Mouse (Mus musculus): ENCODE results near the gene Arfgap2. TPM values are rescaled to one million over a fixed set of nuclear protein-coding genes. Genes with fewer than 3 reads are reported as not detected.

The Arfgap2 gene
- polyA plus RNA-seq, 1 experiment from 2014 or later: 60.7 TPM

DNA sequence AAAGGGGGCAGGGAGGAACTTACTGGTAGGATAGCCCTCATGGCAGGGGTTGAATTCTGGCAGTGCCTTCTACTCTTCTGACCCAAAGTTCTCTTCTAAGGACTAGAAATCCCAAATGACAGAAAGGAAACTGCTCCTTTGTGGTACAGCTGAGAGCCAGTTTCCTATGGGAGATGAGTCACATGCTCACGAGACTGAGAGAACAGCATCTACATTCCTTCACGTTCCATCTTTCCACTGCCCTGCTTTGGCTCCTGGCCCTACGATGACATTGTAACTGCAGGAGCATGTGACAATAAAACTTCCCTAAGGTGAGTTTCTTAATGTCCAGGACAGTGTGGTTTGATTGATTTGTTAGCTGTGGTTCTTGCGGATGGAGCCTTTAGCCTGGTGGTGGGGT lies 16.4 kb upstream of the Arfgap2 start:
- H3K36me3 ChIP-seq (replicated peaks): no peaks in the 10 kb centered on the region
- H3K27me3 ChIP-seq: peaks cover 26% of the 10 kb centered on the region
- H3K9ac ChIP-seq: no peak overlapping the region
- no peak overlapping the region for H3K27ac ChIP-seq (replicated peaks)
- no peaks in the 10 kb centered on the region for H3K9me3 ChIP-seq (replicated peaks)
- H3K4me1 ChIP-seq (replicated peaks): peaks cover 24% of the 10 kb centered on the region
- WGBS (ENCODE audit: insufficient replicate concordance): 77% methylated on average over 4 of the region's 4 CpGs
- no peak overlapping the region for H3K4me2 ChIP-seq
- ATAC-seq (ENCODE audit: insufficient read depth): no peak
- H3K4me3 ChIP-seq (replicated peaks): no peak overlapping the region

DNA sequence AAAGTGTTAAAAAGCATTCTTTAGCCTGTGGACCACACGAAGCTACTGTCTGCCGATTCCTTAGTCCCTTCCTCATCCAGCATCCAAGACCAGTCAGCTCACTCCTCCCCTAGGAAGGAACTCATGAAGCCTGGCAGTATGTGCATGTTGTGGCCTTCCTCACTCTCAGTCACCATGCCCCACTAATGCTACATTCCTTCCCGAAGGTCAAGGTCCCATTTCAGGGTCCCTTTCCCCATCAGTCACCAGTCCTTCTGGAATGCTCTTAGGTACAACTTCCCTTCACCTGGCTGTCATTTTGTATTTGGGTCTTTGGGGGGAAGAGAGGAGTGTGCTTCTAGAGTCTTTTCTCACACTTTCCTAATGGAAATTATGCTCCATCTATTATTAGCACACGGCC lies 12.8 kb upstream of the Arfgap2 start:
- Histone ChIP-seq H3K4me3 (replicated peaks) (no peak overlapping the region), H3K27ac (replicated peaks) (no peak overlapping the region), H3K27me3 (peaks cover 62% of the 10 kb centered on the region), H3K36me3 (replicated peaks) (no peaks in the 10 kb centered on the region), H3K9ac (no peak overlapping the region), H3K9me3 (replicated peaks) (no peaks in the 10 kb centered on the region), H3K4me2 (no peak overlapping the region), H3K4me1 (replicated peaks) (peaks cover 17% of the 10 kb centered on the region)
- WGBS (ENCODE audit: insufficient replicate concordance): 62% methylated on average over 4 of the region's 4 CpGs
- no peak for ATAC-seq (ENCODE audit: insufficient read depth)

DNA sequence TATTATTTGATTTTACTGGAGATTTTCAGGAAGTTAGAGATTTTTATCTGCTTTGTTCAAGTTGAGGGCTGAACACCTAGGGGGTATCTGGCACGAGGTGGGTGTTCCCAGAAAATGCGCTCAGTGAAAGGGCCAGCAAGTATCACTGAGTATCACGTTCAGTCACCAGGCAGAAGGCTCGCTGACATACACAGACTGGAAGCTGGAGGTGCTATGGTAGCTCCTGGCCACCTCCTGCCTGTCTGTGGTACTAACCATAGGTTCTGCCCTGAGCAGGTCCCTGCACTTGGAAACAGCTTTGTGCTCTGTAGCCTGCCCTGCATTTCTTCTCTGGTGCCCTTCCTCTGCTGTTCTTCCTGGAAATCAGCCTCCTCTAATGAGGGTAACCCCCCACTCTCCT lies 12.3 kb upstream of the Arfgap2 start:
- WGBS (ENCODE audit: insufficient replicate concordance): 46% methylated on average over 4 of the region's 4 CpGs
- Histone ChIP-seq H3K4me3 (replicated peaks) (no peak overlapping the region), H3K9me3 (replicated peaks) (no peaks in the 10 kb centered on the region), H3K4me2 (no peak overlapping the region), H3K27me3 (peaks cover 68% of the 10 kb centered on the region), H3K4me1 (replicated peaks) (peaks cover 19% of the 10 kb centered on the region), H3K9ac (no peak overlapping the region), H3K36me3 (replicated peaks) (no peaks in the 10 kb centered on the region), H3K27ac (replicated peaks) (no peak overlapping the region)
- no peak for ATAC-seq (ENCODE audit: insufficient read depth)

DNA sequence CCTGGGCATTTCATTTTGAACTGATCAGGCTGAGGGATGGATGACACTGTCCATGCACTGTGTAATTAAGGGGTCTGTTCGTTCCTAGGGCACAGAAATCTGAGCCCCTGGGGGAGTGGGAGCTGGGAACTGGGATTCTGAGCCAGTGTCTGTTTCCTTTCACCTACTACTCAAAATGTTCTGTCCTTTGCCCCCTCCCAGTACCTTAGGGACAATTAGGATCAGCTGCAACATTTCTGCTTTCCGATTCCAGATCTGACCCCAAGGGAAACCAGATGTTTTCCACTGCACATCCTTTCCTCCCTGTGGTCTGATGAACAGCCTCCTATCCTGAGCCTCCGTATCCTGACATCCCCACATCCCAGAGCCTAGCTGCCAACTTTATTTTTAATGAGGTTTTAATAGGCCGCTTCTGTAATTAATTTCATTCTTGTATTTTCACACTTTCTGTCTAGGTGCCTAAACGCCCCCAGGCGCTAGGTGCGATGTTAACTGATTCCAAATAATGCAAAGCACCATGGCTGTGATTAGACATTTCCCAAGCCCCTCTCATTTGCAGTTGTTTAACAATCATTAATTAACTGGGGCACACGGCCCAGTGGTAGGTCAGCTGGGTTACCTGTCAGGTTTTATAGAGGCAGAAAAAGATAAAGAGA lies 9.9 kb upstream of the Arfgap2 start:
- Histone ChIP-seq H3K9ac (no peak overlapping the region), H3K4me2 (no peak overlapping the region), H3K27ac (replicated peaks) (no peak overlapping the region), H3K9me3 (replicated peaks) (no peaks in the 10 kb centered on the region), H3K27me3 (peaks cover 91% of the 10 kb centered on the region), H3K36me3 (replicated peaks) (no peaks in the 10 kb centered on the region), H3K4me3 (replicated peaks) (no peak overlapping the region), H3K4me1 (replicated peaks) (peaks cover 19% of the 10 kb centered on the region)
- no peak for ATAC-seq (ENCODE audit: insufficient read depth)
- 36% methylated on average over 8 of the region's 8 CpGs for WGBS (ENCODE audit: insufficient replicate concordance)

DNA sequence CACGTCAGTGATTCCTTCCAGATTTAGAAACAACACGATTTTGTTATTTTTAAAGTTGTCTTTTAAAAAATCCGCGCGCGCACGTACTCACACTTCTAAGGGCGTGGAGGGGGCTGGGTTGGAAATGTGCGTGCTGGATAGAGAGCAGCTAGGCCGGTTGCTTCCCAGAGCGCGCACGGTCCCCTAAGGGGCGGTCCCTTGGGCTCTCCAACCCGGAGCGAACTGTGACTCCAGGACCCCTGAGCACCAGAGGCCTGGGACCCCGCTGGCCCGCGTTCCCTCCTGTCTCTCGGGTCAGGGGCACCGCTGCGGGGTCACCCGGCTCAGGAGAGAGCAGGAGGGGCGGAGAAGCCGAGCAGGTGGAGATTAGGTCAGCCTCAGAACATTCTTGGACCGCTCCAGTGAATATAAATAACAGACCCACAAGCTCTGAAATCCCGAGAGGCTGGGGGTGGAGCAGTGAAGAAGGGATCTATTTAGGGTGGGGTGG lies 9.1 kb upstream of the Arfgap2 start, which contains the start of gene Pacsin3:
Gene Pacsin3, plus strand, starts transcription at position 294 of the 490 bp plus-strand sequence.
- H3K9me3 ChIP-seq (replicated peaks): no peaks in the 10 kb centered on the region
- peaks cover 19% of the 10 kb centered on the region for H3K4me1 ChIP-seq (replicated peaks)
- 1% methylated on average over 27 of the region's 27 CpGs for WGBS (ENCODE audit: insufficient replicate concordance)
- peak within 1 kb of the TSS; percentile 51; the same call in 1 of the 2 replicates for H3K27ac ChIP-seq (replicated peaks)
- H3K36me3 ChIP-seq (replicated peaks): no peaks in the 10 kb centered on the region
- ATAC-seq (ENCODE audit: insufficient read depth): no peak
- peak within 1 kb of the TSS; percentile 59 for H3K4me3 ChIP-seq (replicated peaks)
- peak within 1 kb of the TSS; percentile 39; the same call in 1 of the 2 replicates for H3K9ac ChIP-seq
- H3K4me2 ChIP-seq: peak within 1 kb of the TSS; percentile 65
- H3K27me3 ChIP-seq: peaks cover 95% of the 10 kb centered on the region

DNA sequence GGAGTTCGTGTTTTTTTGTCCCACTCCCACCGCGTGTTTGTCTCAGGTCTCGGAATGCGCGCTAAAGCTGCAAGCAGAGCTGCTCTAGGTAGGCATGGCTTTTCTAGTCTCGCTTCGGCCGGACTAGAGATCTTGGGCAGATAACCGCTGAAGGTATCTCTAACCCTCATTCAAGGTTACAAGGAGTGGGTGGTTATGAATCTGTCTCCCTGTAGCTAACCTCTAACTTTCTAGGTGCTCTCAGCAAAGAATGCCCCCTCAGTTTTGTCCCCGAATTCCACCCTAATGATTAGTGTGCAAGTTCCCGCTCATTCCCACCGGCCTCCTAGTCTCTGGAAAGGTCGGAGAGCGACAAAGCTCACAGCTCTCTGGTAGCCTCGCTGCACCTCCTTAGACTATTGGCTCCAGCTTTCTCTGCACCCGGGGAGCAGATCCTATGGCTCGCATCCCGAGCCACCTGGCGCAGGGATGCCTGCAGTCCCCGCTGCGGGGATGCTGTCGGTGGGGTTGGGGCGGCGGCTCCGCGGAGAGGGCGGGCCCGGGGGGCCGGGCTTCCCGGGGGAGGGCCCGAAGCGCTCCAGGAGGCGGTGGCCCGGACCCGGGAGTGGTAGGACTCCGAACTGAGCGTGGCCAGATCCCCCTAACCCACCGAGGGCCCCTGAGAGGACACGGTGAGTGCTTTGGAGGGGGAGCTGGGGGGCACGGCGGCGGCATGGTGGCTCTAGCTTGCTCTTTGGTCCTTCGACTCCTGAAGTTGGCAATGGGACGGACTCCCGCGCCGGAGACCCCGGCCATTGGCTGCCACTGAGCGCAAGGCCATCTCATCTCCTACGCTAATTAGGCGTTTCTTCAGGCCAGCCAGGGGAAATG lies 8.3 kb upstream of the Arfgap2 start:
- H3K4me1 ChIP-seq (replicated peaks): peaks cover 19% of the 10 kb centered on the region
- peak overlapping the region; percentile 59 for H3K4me3 ChIP-seq (replicated peaks)
- peak overlapping the region; percentile 65 for H3K4me2 ChIP-seq
- H3K27ac ChIP-seq (replicated peaks): peak overlapping the region; percentile 51; the same call in 1 of the 2 replicates
- no peaks in the 10 kb centered on the region for H3K36me3 ChIP-seq (replicated peaks)
- H3K9me3 ChIP-seq (replicated peaks): no peaks in the 10 kb centered on the region
- H3K9ac ChIP-seq: peak overlapping the region; percentile 39; the same call in 1 of the 2 replicates
- ATAC-seq (ENCODE audit: insufficient read depth): peak; percentile 61
- under 1% methylated on average over 52 of the region's 52 CpGs for WGBS (ENCODE audit: insufficient replicate concordance)
- H3K27me3 ChIP-seq: peaks cover 89% of the 10 kb centered on the region

DNA sequence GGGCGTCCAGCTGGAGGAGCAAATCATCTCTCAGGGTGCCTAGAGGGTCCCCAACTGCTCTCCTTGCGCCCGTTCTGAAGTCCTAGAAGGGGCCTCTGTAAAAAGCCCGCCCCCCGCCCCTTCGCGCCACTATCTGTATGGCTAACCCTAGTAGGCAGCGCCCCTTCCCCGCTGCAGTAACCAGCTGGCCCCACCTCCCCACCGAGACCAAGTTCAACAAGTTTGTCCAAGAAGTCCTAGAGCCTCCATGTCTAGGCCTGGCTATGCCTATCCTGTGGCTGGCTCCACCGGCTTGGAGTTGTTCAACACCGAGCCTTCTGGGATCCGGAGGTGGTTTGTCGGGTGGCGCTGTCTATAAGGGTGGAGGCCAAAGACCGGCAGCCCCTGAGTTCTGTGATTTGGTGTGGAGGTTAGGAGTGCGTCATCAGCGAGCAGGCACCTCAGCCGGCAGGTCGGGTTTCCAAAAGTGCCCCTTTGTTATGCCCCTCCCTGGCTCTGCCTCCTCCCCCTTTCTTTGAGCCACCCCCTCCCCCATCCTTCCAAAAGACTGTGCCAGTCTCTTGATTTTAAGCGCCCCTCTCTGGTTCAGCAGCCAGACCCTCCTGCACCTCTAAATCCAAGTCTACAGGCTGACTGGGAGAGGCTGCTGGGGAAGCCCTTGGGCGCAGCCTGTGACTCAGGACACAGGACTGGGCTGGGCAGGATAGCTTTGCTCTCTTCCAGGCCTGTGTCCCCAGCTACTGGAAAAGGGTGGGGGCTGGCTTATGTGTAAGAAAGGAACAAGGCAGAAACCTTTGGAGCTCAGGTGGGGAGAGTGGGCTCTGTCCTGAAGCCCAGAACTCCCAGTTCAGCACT lies 7.4 kb upstream of the Arfgap2 start:
- H3K4me2 ChIP-seq: peak overlapping the region; percentile 65
- peak overlapping the region; percentile 59 for H3K4me3 ChIP-seq (replicated peaks)
- H3K27me3 ChIP-seq: peaks cover 81% of the 10 kb centered on the region
- no peaks in the 10 kb centered on the region for H3K36me3 ChIP-seq (replicated peaks)
- peak overlapping the region; percentile 51 for H3K27ac ChIP-seq (replicated peaks)
- peaks cover 19% of the 10 kb centered on the region for H3K4me1 ChIP-seq (replicated peaks)
- no peaks in the 10 kb centered on the region for H3K9me3 ChIP-seq (replicated peaks)
- WGBS (ENCODE audit: insufficient replicate concordance): 5% methylated on average over 22 of the region's 22 CpGs
- peak; percentile 51 for ATAC-seq (ENCODE audit: insufficient read depth)
- peak overlapping the region; percentile 39; the same call in 1 of the 2 replicates for H3K9ac ChIP-seq

DNA sequence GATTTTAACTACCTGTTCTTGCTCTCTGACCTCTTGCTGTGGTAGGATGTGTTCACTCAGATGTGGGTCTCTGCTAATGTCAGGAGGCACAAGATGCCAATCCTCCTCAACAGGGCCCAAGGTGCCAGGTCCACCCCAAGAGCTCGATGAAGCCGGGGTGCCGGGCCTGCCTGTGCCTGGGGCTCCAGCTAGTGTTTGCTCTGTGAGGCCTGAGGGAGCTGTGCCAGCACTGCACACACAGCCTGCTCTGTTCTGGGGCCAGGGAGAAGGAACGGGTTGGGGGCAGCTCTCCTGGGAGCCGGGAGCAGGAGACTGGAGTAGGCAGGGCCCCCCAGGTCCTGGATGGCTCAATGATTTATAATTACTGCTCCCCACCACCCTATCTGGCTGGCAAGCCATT lies 6.7 kb upstream of the Arfgap2 start:
- Histone ChIP-seq H3K9ac (peak overlapping the region; percentile 39; the same call in 1 of the 2 replicates), H3K4me1 (replicated peaks) (peaks cover 19% of the 10 kb centered on the region), H3K27ac (replicated peaks) (peak overlapping the region; percentile 51; the same call in 1 of the 2 replicates), H3K9me3 (replicated peaks) (no peaks in the 10 kb centered on the region), H3K4me2 (peak overlapping the region; percentile 65), H3K27me3 (peaks cover 74% of the 10 kb centered on the region), H3K36me3 (replicated peaks) (no peaks in the 10 kb centered on the region), H3K4me3 (replicated peaks) (peak overlapping the region; percentile 59)
- WGBS (ENCODE audit: insufficient replicate concordance): 49% methylated on average over 5 of the region's 5 CpGs
- no peak for ATAC-seq (ENCODE audit: insufficient read depth)

DNA sequence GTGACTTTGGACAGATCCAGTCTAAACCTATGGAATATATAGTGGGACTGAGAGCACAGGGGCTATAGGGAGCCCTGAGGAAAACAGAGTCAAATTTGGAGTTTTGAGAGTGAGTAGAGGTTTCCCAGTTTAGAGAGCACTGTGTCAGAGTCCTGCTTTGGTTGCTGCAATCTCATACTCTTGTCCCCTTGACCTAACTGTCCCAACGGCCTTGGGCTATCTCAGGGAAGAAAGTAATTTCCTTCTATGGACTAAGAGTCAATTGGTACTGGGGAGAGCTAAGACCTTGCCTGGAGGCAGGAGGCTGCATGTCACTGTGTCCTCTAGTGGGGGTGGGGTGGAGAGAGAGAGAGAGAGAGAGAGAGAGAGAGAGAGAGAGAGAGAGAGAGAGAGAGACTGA lies 5.9 kb upstream of the Arfgap2 start:
- Histone ChIP-seq H3K4me2 (peak overlapping the region; percentile 65; the same call in 1 of the 2 replicates), H3K9ac (no peak overlapping the region), H3K4me3 (replicated peaks) (no peak overlapping the region), H3K27me3 (peaks cover 66% of the 10 kb centered on the region), H3K36me3 (replicated peaks) (no peaks in the 10 kb centered on the region), H3K27ac (replicated peaks) (no peak overlapping the region), H3K9me3 (replicated peaks) (no peaks in the 10 kb centered on the region), H3K4me1 (replicated peaks) (peaks cover 23% of the 10 kb centered on the region)
- ATAC-seq (ENCODE audit: insufficient read depth): no peak
- WGBS (ENCODE audit: insufficient replicate concordance): 30% methylated on average over 1 of the region's 1 CpGs

DNA sequence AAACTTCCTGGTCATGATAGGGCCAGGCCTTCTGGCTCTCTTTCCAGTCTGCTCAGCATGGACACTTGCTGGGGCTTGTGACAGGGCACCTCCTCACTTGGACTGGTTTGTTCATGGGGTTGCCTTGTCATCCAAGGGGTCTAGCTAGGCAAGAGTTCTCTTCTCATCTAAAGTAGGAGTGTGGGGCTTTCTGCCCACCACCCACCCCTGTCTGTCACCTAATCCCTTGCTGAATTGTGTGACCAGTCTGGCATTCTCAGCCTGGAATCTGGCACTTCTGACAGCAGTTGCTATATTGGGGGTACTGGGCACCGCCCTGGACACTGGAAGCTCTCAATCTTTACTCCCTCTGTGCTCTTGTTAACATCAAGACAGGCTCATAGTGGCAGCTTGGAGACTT lies 5.3 kb upstream of the Arfgap2 start:
- H3K4me1 ChIP-seq (replicated peaks): peaks cover 29% of the 10 kb centered on the region
- ATAC-seq (ENCODE audit: insufficient read depth): no peak
- no peak overlapping the region for H3K4me3 ChIP-seq (replicated peaks)
- 66% methylated on average over 1 of the region's 1 CpGs for whole genome bisulfite sequencing (ENCODE audit: insufficient replicate concordance)
- no peak overlapping the region for H3K27ac ChIP-seq (replicated peaks)
- no peaks in the 10 kb centered on the region for H3K36me3 ChIP-seq (replicated peaks)
- H3K9ac ChIP-seq: no peak overlapping the region
- H3K27me3 ChIP-seq: peaks cover 59% of the 10 kb centered on the region
- no peaks in the 10 kb centered on the region for H3K9me3 ChIP-seq (replicated peaks)
- no peak overlapping the region for H3K4me2 ChIP-seq
